Mouse (Mus musculus) gastrocnemius, postnatal 14 days (tissue): ENCODE measurements around the gene Pilrb1. TPM values are rescaled to one million over a fixed set of nuclear protein-coding genes. Genes with fewer than 3 reads are reported as not detected.
"Not testable (repeated sequence)": the region's sequence is repeated elsewhere in the genome, so short reads cannot be mapped to it uniquely, and the experiment has no call there.

ENCODE experiments used
- DNase-seq: peaks from one replicate; pipeline ENCODE4 v3.0.0; 2021; ENCODE audit warnings: mixed read lengths
- intact Hi-C: fragments of 180-260 bp; cut with DNase I; formaldehyde crosslinking; loops from one replicate; pipeline ENCODE4 v1.15.1; 2025; ENCODE audit warnings: low total_unique reads
- long read RNA-seq, 2 experiments: library from polyadenylated mRNA; stranded (forward); transcript quantifications; one replicate each; pipeline ENCODE4 v2.0.0; 2021
- total RNA-seq, 2 experiments: library from RNA; stranded (reverse); gene quantifications; 2 replicates each; pipeline ENCODE4 v1.2.3; 2021

Pilrb1 gene
- not detected for total RNA-seq
- long read RNA-seq, experiment 1, result 0 reads
- long read RNA-seq, experiment 2, partial matches to known transcripts, result 0 of 1 reads
- long read RNA-seq, experiment 2, other reads (novel, unspliced or antisense), result 1 of 1 reads

- intact Hi-C loops, DNase-seq: not testable (repeated sequence)
Observed at GRCm38 (mm10) chr5:137857960-137858710, at the start of gene Pilrb1. TSS of gene Pilrb1 (minus strand) at chr5:137858106.

- intact Hi-C loops, result loop anchor here (10.0 kb wide), 1 partner anchor 237 kb away; no protein-coding TSS in a partner anchor
- no peak for DNase-seq
Observed at GRCm38 (mm10) chr5:137897812-137898211, 39.9 kb upstream of the Pilrb1 start.

- intact Hi-C loops, result loop anchor here (10.0 kb wide), 1 partner anchor 242 kb away; no protein-coding TSS in a partner anchor
- no peak for DNase-seq
Observed at GRCm38 (mm10) chr5:137892954-137893353, 35.0 kb upstream of the Pilrb1 start.

GRCm38 (mm10) chr5:137887666-137888065 lies 29.8 kb upstream of the Pilrb1 start:
- DNase-seq, result no peak
- intact Hi-C loops, result no loop called here

GRCm38 (mm10) chr5:137885894-137886293 lies 28.0 kb upstream of the Pilrb1 start:
- DNase-seq, result peak; percentile 19
- intact Hi-C loops, result no loop called here

GRCm38 (mm10) chr5:137883345-137883744 lies 25.4 kb upstream of the Pilrb1 start:
- DNase-seq, result no peak

GRCm38 (mm10) chr5:137882922-137883321 lies 25.0 kb upstream of the Pilrb1 start:
- intact Hi-C loops, result no loop called here
- DNase-seq, result no peak

More at GRCm38 (mm10) chr5:137883345-137883744, 25.4 kb upstream of the Pilrb1 start:
- intact Hi-C loops, result no loop called here

GRCm38 (mm10) chr5:137877860-137878259 lies 20.0 kb upstream of the Pilrb1 start:
- no peak for DNase-seq
- intact Hi-C loops, result loop anchor here (5.0 kb wide), 1 partner anchor 86 kb away; no protein-coding TSS in a partner anchor

GRCm38 (mm10) chr5:137875054-137875453 lies 17.1 kb upstream of the Pilrb1 start:
- no peak for DNase-seq
- intact Hi-C loops, result loop anchor here (5.0 kb wide), 1 partner anchor 83 kb away; no protein-coding TSS in a partner anchor

- DNase-seq, intact Hi-C loops: not testable (repeated sequence)
Observed at GRCm38 (mm10) chr5:137872381-137872702, 14.4 kb upstream of the Pilrb1 start.

- DNase-seq, intact Hi-C loops: not testable (repeated sequence)
Observed at GRCm38 (mm10) chr5:137871644-137872380, 13.9 kb upstream of the Pilrb1 start, which contains the start of gene Pilrb2. TSS of gene Pilrb2 (minus strand) at chr5:137871815.

GRCm38 (mm10) chr5:137868600-137868999 lies 10.7 kb upstream of the Pilrb1 start:
- DNase-seq, intact Hi-C loops: not testable (repeated sequence)

GRCm38 (mm10) chr5:137864008-137864407 lies 6.1 kb upstream of the Pilrb1 start:
- DNase-seq, intact Hi-C loops: not testable (repeated sequence)

- intact Hi-C loops, DNase-seq: not testable (repeated sequence)
Observed at GRCm38 (mm10) chr5:137856870-137857269, 1.0 kb downstream of the Pilrb1 start.

GRCm38 (mm10) chr5:137854907-137855306 lies 3.0 kb downstream of the Pilrb1 start:
- DNase-seq, intact Hi-C loops: not testable (repeated sequence)

- intact Hi-C loops, DNase-seq: not testable (repeated sequence)
Observed at GRCm38 (mm10) chr5:137850313-137850712, 7.6 kb downstream of the Pilrb1 start.

- DNase-seq, intact Hi-C loops: not testable (repeated sequence)
Observed at GRCm38 (mm10) chr5:137837110-137837509, 20.8 kb downstream of the Pilrb1 start.

- intact Hi-C loops, result no loop called here
- no peak for DNase-seq
Observed at GRCm38 (mm10) chr5:137836611-137837010, 21.3 kb downstream of the Pilrb1 start.

GRCm38 (mm10) chr5:137835966-137836520 lies 21.9 kb downstream of the Pilrb1 start, which contains the start of gene Pilra:
TSS of gene Pilra (minus strand) at chr5:137836281.
- peak; percentile 33 for DNase-seq
- intact Hi-C loops, result not testable (repeated sequence)

- intact Hi-C loops, result no loop called here
- no peak for DNase-seq
Observed at GRCm38 (mm10) chr5:137833500-137833899, 24.4 kb downstream of the Pilrb1 start.
